Mouse (Mus musculus) olfactory bulb, adult 2 months (tissue): ENCODE results near the gene Krt17.

Experiments
- CTCF ChIP-seq: fragments of 200-500 bp; IDR thresholded peaks from 2 replicates; pipeline ENCODE4 v1.5.1; 2012; ENCODE audit warnings: low read depth, mild to moderate bottlenecking, low read length, moderate library complexity; ENCODE audit not compliant: insufficient read depth
- POLR2A ChIP-seq: fragments of 200-500 bp; IDR thresholded peaks from 2 replicates; pipeline ENCODE4 v1.6.1; 2012; ENCODE audit warnings: mild to moderate bottlenecking, low read depth, low read length, moderate library complexity; ENCODE audit not compliant: insufficient read depth

GRCm38 (mm10) chr11:100219304-100219703, 41.5 kb downstream of the Krt17 start:
- TF ChIP-seq POLR2A (no peak), CTCF (no peak)
